Mouse (Mus musculus): ENCODE measurements at regions not wholly inside any gene's neighbourhood (a gene's known extent, or its start where the extent isn't known, plus 50 kb on each side); places are given as distances from the start of the nearest gene placed in this dataset.

- 87% methylated on average over 14 of the region's 14 CpGs for WGBS
- H3K4me2 ChIP-seq (ENCODE audit: low read depth, low read length), result no peak overlapping the region
Observed at GRCm38 (mm10) chr17:64984276-64985011, 148.6 kb upstream of the 4930583I09Rik start.

GRCm38 (mm10) chr17:64983480-64983879, 147.6 kb upstream of the 4930583I09Rik start:
- no peaks in the 10 kb centered on the region for H3K9me3 ChIP-seq (ENCODE audit: control insufficient read depth, low read length)
- H3K9ac ChIP-seq (replicated peaks; ENCODE audit: low read depth, low read length), result no peak overlapping the region
- H3K4me1 ChIP-seq (ENCODE audit: control insufficient read depth, insufficient read depth, low read length), result no peaks in the 10 kb centered on the region
- WGBS, result 61% methylated on average over 2 of the region's 2 CpGs
- H3K27me3 ChIP-seq (ENCODE audit: control insufficient read depth, insufficient read depth, low read length), result no peaks in the 10 kb centered on the region
- H3K27ac ChIP-seq (ENCODE audit: low read depth, low read length), result no peak overlapping the region
- no peak overlapping the region for H3K4me2 ChIP-seq (ENCODE audit: low read depth, low read length)
- no peaks in the 10 kb centered on the region for H3K36me3 ChIP-seq (ENCODE audit: control insufficient read depth, insufficient read depth, low read length)
- ATAC-seq (ENCODE audit: low read depth), result no peak
- H3K4me3 ChIP-seq (ENCODE audit: low read depth, low read length), result no peak overlapping the region

More at GRCm38 (mm10) chr17:64984276-64985011, 148.6 kb upstream of the 4930583I09Rik start:
- Histone ChIP-seq H3K9ac (replicated peaks; ENCODE audit: low read depth, low read length) (no peak overlapping the region), H3K4me1 (ENCODE audit: control insufficient read depth, insufficient read depth, low read length) (no peaks in the 10 kb centered on the region), H3K36me3 (ENCODE audit: control insufficient read depth, insufficient read depth, low read length) (no peaks in the 10 kb centered on the region), H3K4me3 (ENCODE audit: low read depth, low read length) (no peak overlapping the region), H3K27me3 (ENCODE audit: control insufficient read depth, insufficient read depth, low read length) (no peaks in the 10 kb centered on the region), H3K9me3 (ENCODE audit: control insufficient read depth, low read length) (no peaks in the 10 kb centered on the region), H3K27ac (ENCODE audit: low read depth, low read length) (no peak overlapping the region)
- ATAC-seq (ENCODE audit: low read depth), result no peak

GRCm38 (mm10) chr17:64964153-64964552, 128.3 kb upstream of the 4930583I09Rik start:
- H3K9me3 ChIP-seq (ENCODE audit: control insufficient read depth, low read length), result no peaks in the 10 kb centered on the region

GRCm38 (mm10) chr17:64961887-64962286, 126.0 kb upstream of the 4930583I09Rik start:
- Histone ChIP-seq H3K9ac (replicated peaks; ENCODE audit: low read depth, low read length) (no peak overlapping the region), H3K9me3 (ENCODE audit: control insufficient read depth, low read length) (no peaks in the 10 kb centered on the region), H3K4me2 (ENCODE audit: low read depth, low read length) (no peak overlapping the region), H3K27me3 (ENCODE audit: control insufficient read depth, insufficient read depth, low read length) (no peaks in the 10 kb centered on the region), H3K27ac (ENCODE audit: low read depth, low read length) (no peak overlapping the region), H3K4me3 (ENCODE audit: low read depth, low read length) (no peak overlapping the region), H3K4me1 (ENCODE audit: control insufficient read depth, insufficient read depth, low read length) (no peaks in the 10 kb centered on the region), H3K36me3 (ENCODE audit: control insufficient read depth, insufficient read depth, low read length) (no peaks in the 10 kb centered on the region)
- ATAC-seq (ENCODE audit: low read depth), result no peak
- 82% methylated on average over 2 of the region's 2 CpGs for WGBS

More at GRCm38 (mm10) chr17:64964153-64964552, 128.3 kb upstream of the 4930583I09Rik start:
- H3K4me1 ChIP-seq (ENCODE audit: control insufficient read depth, insufficient read depth, low read length), result no peaks in the 10 kb centered on the region
- H3K9ac ChIP-seq (replicated peaks; ENCODE audit: low read depth, low read length), result no peak overlapping the region
- no peak for ATAC-seq (ENCODE audit: low read depth)
- WGBS, result 84% methylated on average over 4 of the region's 4 CpGs
- H3K36me3 ChIP-seq (ENCODE audit: control insufficient read depth, insufficient read depth, low read length), result no peaks in the 10 kb centered on the region
- no peaks in the 10 kb centered on the region for H3K27me3 ChIP-seq (ENCODE audit: control insufficient read depth, insufficient read depth, low read length)
- H3K4me2 ChIP-seq (ENCODE audit: low read depth, low read length), result no peak overlapping the region
- no peak overlapping the region for H3K27ac ChIP-seq (ENCODE audit: low read depth, low read length)
- H3K4me3 ChIP-seq (ENCODE audit: low read depth, low read length), result no peak overlapping the region

- Histone ChIP-seq H3K27ac (ENCODE audit: low read depth, low read length) (no peak overlapping the region), H3K9ac (replicated peaks; ENCODE audit: low read depth, low read length) (no peak overlapping the region), H3K9me3 (ENCODE audit: control insufficient read depth, low read length) (no peaks in the 10 kb centered on the region), H3K27me3 (ENCODE audit: control insufficient read depth, insufficient read depth, low read length) (no peaks in the 10 kb centered on the region), H3K4me3 (ENCODE audit: low read depth, low read length) (no peak overlapping the region), H3K36me3 (ENCODE audit: control insufficient read depth, insufficient read depth, low read length) (no peaks in the 10 kb centered on the region), H3K4me2 (ENCODE audit: low read depth, low read length) (no peak overlapping the region), H3K4me1 (ENCODE audit: control insufficient read depth, insufficient read depth, low read length) (no peaks in the 10 kb centered on the region)
- ATAC-seq (ENCODE audit: low read depth), result no peak
- WGBS, result 80% methylated on average over 9 of the region's 9 CpGs
Observed at GRCm38 (mm10) chr17:64957495-64957894, 121.6 kb upstream of the 4930583I09Rik start.

GRCm38 (mm10) chr17:64956506-64956905, 120.6 kb upstream of the 4930583I09Rik start:
- Histone ChIP-seq H3K9ac (replicated peaks; ENCODE audit: low read depth, low read length) (no peak overlapping the region), H3K4me1 (ENCODE audit: control insufficient read depth, insufficient read depth, low read length) (no peaks in the 10 kb centered on the region), H3K4me2 (ENCODE audit: low read depth, low read length) (no peak overlapping the region), H3K27ac (ENCODE audit: low read depth, low read length) (no peak overlapping the region), H3K27me3 (ENCODE audit: control insufficient read depth, insufficient read depth, low read length) (no peaks in the 10 kb centered on the region), H3K9me3 (ENCODE audit: control insufficient read depth, low read length) (no peaks in the 10 kb centered on the region), H3K36me3 (ENCODE audit: control insufficient read depth, insufficient read depth, low read length) (no peaks in the 10 kb centered on the region), H3K4me3 (ENCODE audit: low read depth, low read length) (no peak overlapping the region)
- 90% methylated on average over 7 of the region's 7 CpGs for WGBS
- no peak for ATAC-seq (ENCODE audit: low read depth)

- H3K36me3 ChIP-seq (ENCODE audit: control insufficient read depth, insufficient read depth, low read length), result no peaks in the 10 kb centered on the region
- H3K9ac ChIP-seq (replicated peaks; ENCODE audit: low read depth, low read length), result no peak overlapping the region
- ATAC-seq (ENCODE audit: low read depth), result no peak
Observed at GRCm38 (mm10) chr17:64953275-64953674, 117.4 kb upstream of the 4930583I09Rik start.

GRCm38 (mm10) chr17:64951625-64951940, 115.7 kb upstream of the 4930583I09Rik start:
- Histone ChIP-seq H3K27ac (ENCODE audit: low read depth, low read length) (no peak overlapping the region), H3K36me3 (ENCODE audit: control insufficient read depth, insufficient read depth, low read length) (no peaks in the 10 kb centered on the region), H3K4me3 (ENCODE audit: low read depth, low read length) (no peak overlapping the region), H3K4me2 (ENCODE audit: low read depth, low read length) (no peak overlapping the region), H3K9ac (replicated peaks; ENCODE audit: low read depth, low read length) (no peak overlapping the region), H3K27me3 (ENCODE audit: control insufficient read depth, insufficient read depth, low read length) (no peaks in the 10 kb centered on the region), H3K4me1 (ENCODE audit: control insufficient read depth, insufficient read depth, low read length) (no peaks in the 10 kb centered on the region), H3K9me3 (ENCODE audit: control insufficient read depth, low read length) (no peaks in the 10 kb centered on the region; the same call in 1 of the 2 replicates)
- WGBS, result 62% methylated on average over 1 of the region's 1 CpGs
- ATAC-seq (ENCODE audit: low read depth), result no peak

More at GRCm38 (mm10) chr17:64953275-64953674, 117.4 kb upstream of the 4930583I09Rik start:
- no peaks in the 10 kb centered on the region; the same call in 1 of the 2 replicates for H3K9me3 ChIP-seq (ENCODE audit: control insufficient read depth, low read length)
- no peaks in the 10 kb centered on the region for H3K4me1 ChIP-seq (ENCODE audit: control insufficient read depth, insufficient read depth, low read length)
- no peaks in the 10 kb centered on the region for H3K27me3 ChIP-seq (ENCODE audit: control insufficient read depth, insufficient read depth, low read length)
- H3K4me3 ChIP-seq (ENCODE audit: low read depth, low read length), result no peak overlapping the region
- 83% methylated on average over 7 of the region's 7 CpGs for WGBS
- no peak overlapping the region for H3K4me2 ChIP-seq (ENCODE audit: low read depth, low read length)
- no peak overlapping the region for H3K27ac ChIP-seq (ENCODE audit: low read depth, low read length)

- WGBS, result 58% methylated on average over 6 of the region's 6 CpGs
- no peaks in the 10 kb centered on the region for H3K4me1 ChIP-seq (ENCODE audit: control insufficient read depth, insufficient read depth, low read length)
- no peaks in the 10 kb centered on the region; the same call in 1 of the 2 replicates for H3K9me3 ChIP-seq (ENCODE audit: control insufficient read depth, low read length)
- no peaks in the 10 kb centered on the region for H3K36me3 ChIP-seq (ENCODE audit: control insufficient read depth, insufficient read depth, low read length)
- H3K27me3 ChIP-seq (ENCODE audit: control insufficient read depth, insufficient read depth, low read length), result no peaks in the 10 kb centered on the region
- H3K4me2 ChIP-seq (ENCODE audit: low read depth, low read length), result no peak overlapping the region
- peak; percentile 51 for ATAC-seq (ENCODE audit: low read depth)
- no peak overlapping the region for H3K9ac ChIP-seq (replicated peaks; ENCODE audit: low read depth, low read length)
- H3K4me3 ChIP-seq (ENCODE audit: low read depth, low read length), result no peak overlapping the region
- H3K27ac ChIP-seq (ENCODE audit: low read depth, low read length), result no peak overlapping the region
Observed at GRCm38 (mm10) chr17:64950802-64951624, 115.1 kb upstream of the 4930583I09Rik start.

Data from neural tube, embryonic 14.5 days (tissue).